Comparison of ENCODE assay signal across 11 mouse cellular contexts in genomic region chr10:117838924-117839323, GRCm38 (mm10). TPM values are rescaled to one million over a fixed set of nuclear protein-coding genes. Genes with fewer than 3 reads are reported as not detected.
DNase-seq lines count a peak whose midpoint lies in the region; ATAC-seq and TF ChIP-seq lines count a peak whose summit lies in the region.
"Had no signal": no experiment of that assay in that cellular context is flagged by ENCODE, and none has a peak within 500 bp of the region (broad histone marks: within the 10 kb centered on the region; RNA-seq: fewer than 3 reads in every experiment).

No protein-coding gene starts in this region.

- no peak overlapping the region for H3K4me2 ChIP-seq in liver, embryonic 12.5 days
- H3K4me2 ChIP-seq: limb, embryonic 12.5 days had no signal

- WGBS in liver, embryonic 12.5 days (ENCODE audit: insufficient replicate concordance) = 73% methylated on average over 3 of the region's 3 CpGs

- no peaks in the 10 kb centered on the region for H3K4me1 ChIP-seq in ES-Bruce4 (ENCODE audit: control insufficient read depth, insufficient read depth, low read length)
- peaks cover 77% of the 10 kb centered on the region for H3K4me1 ChIP-seq in liver, embryonic 12.5 days

- H3K9me3 ChIP-seq in ES-Bruce4 (replicated peaks; ENCODE audit: control insufficient read depth, insufficient read depth, low read length, poor library complexity, severe bottlenecking) = no peaks in the 10 kb centered on the region
- H3K9me3 ChIP-seq in liver, embryonic 12.5 days (replicated peaks) = no peaks in the 10 kb centered on the region
- H3K9me3 ChIP-seq: hindbrain, embryonic 10.5 days; limb, embryonic 12.5 days had no signal

- peak; percentile 25 for DNase-seq in kidney, adult 18-20 months
- no peak for DNase-seq in kidney, adult 8-10 months
- peak; percentile 29 for DNase-seq in 3T3-L1 (ENCODE audit: low read depth, low spot score)
- DNase-seq in urinary bladder, adult 18-20 months (ENCODE audit: low spot score in 2 of 2) = no peak
- DNase-seq in left cerebral cortex, postnatal 10 days (ENCODE audit: extremely low spot score in 1 of 2, low spot score in 2 of 2) = no peak
- no peak for DNase-seq in adrenal gland, postnatal 10 days
- DNase-seq: cerebellum, adult 18-20 months had no signal

- no peaks in the 10 kb centered on the region for H3K27me3 ChIP-seq in ES-Bruce4 (ENCODE audit: control insufficient read depth, insufficient read depth, low read length, poor library complexity, severe bottlenecking)
- no peaks in the 10 kb centered on the region for H3K27me3 ChIP-seq in liver, embryonic 12.5 days (replicated peaks)
- H3K27me3 ChIP-seq: limb, embryonic 12.5 days had no signal

- peak; percentile 55 for TF ChIP-seq CTCF in ES-Bruce4 (IDR thresholded peaks at IDR 0.05; ENCODE audit: low read depth, low read length)

- no peaks in the 10 kb centered on the region; the same call in 1 of the 2 replicates for H3K36me3 ChIP-seq in ES-Bruce4 (ENCODE audit: control insufficient read depth, insufficient read depth, low read length, poor library complexity, severe bottlenecking)
- no peaks in the 10 kb centered on the region for H3K36me3 ChIP-seq in liver, embryonic 12.5 days
- H3K36me3 ChIP-seq: hindbrain, embryonic 10.5 days; limb, embryonic 12.5 days had no signal

- H3K27ac ChIP-seq in ES-Bruce4 (ENCODE audit: insufficient read depth, low read length) = no peak overlapping the region
- H3K27ac ChIP-seq in liver, embryonic 12.5 days = no peak overlapping the region
- H3K27ac ChIP-seq: hindbrain, embryonic 10.5 days; limb, embryonic 12.5 days had no signal

- no peak for TF ChIP-seq EP300 in ES-Bruce4 (IDR thresholded peaks at IDR 0.05; ENCODE audit: insufficient read depth, low read depth, low read length)

- peak; percentile 55; the same call in 1 of the 2 replicates for ATAC-seq in liver, embryonic 12.5 days

- intact Hi-C loops in left cerebral cortex, postnatal 10 days (cut with DNase I) = no loop called here

- no peak for TF ChIP-seq POLR2A in ES-Bruce4 (IDR thresholded peaks at IDR 0.05; ENCODE audit: insufficient read depth, low read length)

- no peak overlapping the region for H3K9ac ChIP-seq in ES-Bruce4 (ENCODE audit: low read depth, poor library complexity, severe bottlenecking)
- no peak overlapping the region for H3K9ac ChIP-seq in liver, embryonic 12.5 days
- H3K9ac ChIP-seq: limb, embryonic 12.5 days had no signal

- H3K4me3 ChIP-seq in ES-Bruce4 (ENCODE audit: low read depth, low read length) = no peak overlapping the region
- no peak overlapping the region for H3K4me3 ChIP-seq in liver, embryonic 12.5 days
- H3K4me3 ChIP-seq: hindbrain, embryonic 10.5 days; limb, embryonic 12.5 days had no signal

RNA-seq across cellular contexts. Expression of gene Rap1b, which starts 6.9 kb away (rescaled TPM):
- polyA plus RNA-seq in ES-Bruce4 (2011; ENCODE audit: insufficient read depth, insufficient read length, low read depth, missing spikeins) = 149 and 150 TPM in 2 replicates
- polyA plus RNA-seq in liver, embryonic 12.5 days (2016; fragmentation: Nextera tagmentation; extraction: Ambion mirVana) = 174 and 185 TPM in 2 replicates
- 10 to 100 TPM; 88.9 to 94.5 TPM for total RNA-seq in left cerebral cortex, postnatal 10 days (2021)
- total RNA-seq in adrenal gland, postnatal 10 days (2021) = 100 to 1,000 TPM; 113 to 123 TPM

RNA-seq across cellular contexts. Expression of gene Nup107, which starts 46.4 kb away (rescaled TPM):
- 119 and 134 TPM in 2 replicates for polyA plus RNA-seq in ES-Bruce4 (2011; ENCODE audit: insufficient read depth, insufficient read length, low read depth, missing spikeins)
- 80.3 and 81.3 TPM in 2 replicates for polyA plus RNA-seq in liver, embryonic 12.5 days (2016; fragmentation: Nextera tagmentation; extraction: Ambion mirVana)
- total RNA-seq in left cerebral cortex, postnatal 10 days (2021) = 10 to 100 TPM; 16.8 to 18.0 TPM
- 10 to 100 TPM; 14.4 to 16.8 TPM for total RNA-seq in adrenal gland, postnatal 10 days (2021)

Comparison
In these comparisons a context has a peak if more than half of its experiments do, and no peak if none do; other contexts are left out.
1. DNase-seq: peak in kidney, adult 18-20 months (single experiment) and 3T3-L1 (single experiment); none in kidney, adult 8-10 months (0 of 2), urinary bladder, adult 18-20 months (0 of 2), left cerebral cortex, postnatal 10 days (0 of 2) and adrenal gland, postnatal 10 days (single experiment).